ENCODE assay signal across 8 mouse cellular contexts in the genomic region with DNA sequence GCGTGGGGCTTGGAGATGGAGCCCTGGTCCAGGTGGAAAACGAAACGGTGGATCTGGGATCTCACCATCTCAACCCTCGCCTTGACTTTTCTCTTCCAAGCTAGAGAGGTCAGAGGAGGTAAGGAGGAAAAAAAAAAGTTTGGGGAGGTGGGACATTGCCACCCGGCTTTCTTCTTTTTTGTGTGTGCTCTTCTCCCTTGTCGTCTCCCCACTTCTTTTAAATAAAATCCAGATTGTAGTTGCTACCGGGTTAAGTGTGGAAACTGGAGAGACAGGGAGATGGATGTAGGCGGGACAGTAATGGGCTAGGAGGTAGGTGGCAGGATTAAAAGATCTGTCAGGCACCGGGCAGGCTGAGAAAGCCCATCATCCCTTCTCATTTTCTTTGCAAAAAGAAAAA. TPM values are rescaled to one million over a fixed set of nuclear protein-coding genes. Genes with fewer than 3 reads are reported as not detected.
DNase-seq lines count a peak whose midpoint lies in the region; ATAC-seq and TF ChIP-seq lines count a peak whose summit lies in the region.

No protein-coding gene starts in this region.

- no peak for DNase-seq in heart, embryonic 10.5 days (ENCODE audit: low spot score)
- DNase-seq in heart, adult 8-10 months (ENCODE audit: low spot score): no peak
- DNase-seq in ES-E14 (ENCODE audit: low read depth, low spot score): no peak
- DNase-seq in forebrain, postnatal 0 days: no peak
- no peak for DNase-seq in liver, postnatal 0 days
- no peak for DNase-seq in adrenal gland, adult 18-20 months (ENCODE audit: low spot score in 2 of 2)
- no peak for DNase-seq in layer of hippocampus, adult 9-10 months (ENCODE audit: low spot score)

- no peak for TF ChIP-seq EP300 in liver, postnatal 0 days (IDR thresholded peaks at IDR 0.05; ENCODE audit: low read depth)

- no peak for ATAC-seq in forebrain, postnatal 0 days
- no peak for ATAC-seq in liver, postnatal 0 days
- no peak for ATAC-seq in megakaryocyte-erythroid progenitor cell, adult 5-6 weeks (replicated peaks; ENCODE audit: low FRiP score, low TSS enrichment, poor library complexity, severe bottlenecking)

- no peak overlapping the region for H3K9ac ChIP-seq in ES-E14 (ENCODE audit: insufficient read depth, low read depth, low read length, poor library complexity, severe bottlenecking)
- H3K9ac ChIP-seq in forebrain, postnatal 0 days: peak overlapping the region; percentile 57
- no peak overlapping the region for H3K9ac ChIP-seq in liver, postnatal 0 days (replicated peaks)

- H3K27ac ChIP-seq in heart, embryonic 10.5 days: no peak overlapping the region
- no peak overlapping the region for H3K27ac ChIP-seq in ES-E14 (ENCODE audit: insufficient read depth, low read depth, low read length, poor library complexity, severe bottlenecking)
- no peak overlapping the region for H3K27ac ChIP-seq in forebrain, postnatal 0 days (ENCODE audit: low read depth, low read length)
- no peak overlapping the region for H3K27ac ChIP-seq in liver, postnatal 0 days (ENCODE audit: low read depth)

- in situ Hi-C loops in ES-E14 (cut with MboI; ENCODE audit: low sequenced_read_pairs in 2 of 2, unreplicated experiment in 2 of 2): no loop called here

- WGBS in heart, embryonic 10.5 days: under 1% methylated on average over 9 of the region's 9 CpGs
- under 1% methylated on average over 9 of the region's 9 CpGs for WGBS in forebrain, postnatal 0 days
- 1% methylated on average over 9 of the region's 9 CpGs for WGBS in liver, postnatal 0 days (ENCODE audit: insufficient replicate concordance)

- H3K27me3 ChIP-seq in heart, embryonic 10.5 days (ENCODE audit: insufficient read depth, poor library complexity, severe bottlenecking): no peaks in the 10 kb centered on the region
- no peaks in the 10 kb centered on the region for H3K27me3 ChIP-seq in forebrain, postnatal 0 days (ENCODE audit: insufficient read depth, low read length)
- H3K27me3 ChIP-seq in liver, postnatal 0 days (ENCODE audit: insufficient read depth, low read length): peaks cover 17% of the 10 kb centered on the region

- 0 out of 2 replicates have a peak, but pooled peaks cover 4% of the 10 kb centered on the region for H3K4me1 ChIP-seq in heart, embryonic 10.5 days
- H3K4me1 ChIP-seq in ES-E14 (ENCODE audit: control insufficient read depth in 2 of 2, insufficient read depth in 2 of 2, low read length in 2 of 2, poor library complexity in 1 of 2): no peaks in the 10 kb centered on the region; a peak in 1 of 4 replicates
- 0 out of 2 replicates have a peak, but pooled peaks cover 3% of the 10 kb centered on the region for H3K4me1 ChIP-seq in forebrain, postnatal 0 days (ENCODE audit: insufficient read depth)
- H3K4me1 ChIP-seq in liver, postnatal 0 days (ENCODE audit: insufficient read depth): no peaks in the 10 kb centered on the region; the same call in 1 of the 2 replicates

- no peak for TF ChIP-seq CTCF in forebrain, postnatal 0 days (IDR thresholded peaks at IDR 0.05; ENCODE audit: low read depth)
- no peak for TF ChIP-seq CTCF in liver, postnatal 0 days (IDR thresholded peaks at IDR 0.05; ENCODE audit: low read depth)

- no peaks in the 10 kb centered on the region for H3K36me3 ChIP-seq in heart, embryonic 10.5 days
- H3K36me3 ChIP-seq in ES-E14 (ENCODE audit: control insufficient read depth, insufficient read depth, low read length, poor library complexity, severe bottlenecking): no peaks in the 10 kb centered on the region
- no peaks in the 10 kb centered on the region for H3K36me3 ChIP-seq in forebrain, postnatal 0 days (ENCODE audit: insufficient read depth)
- no peaks in the 10 kb centered on the region for H3K36me3 ChIP-seq in liver, postnatal 0 days (replicated peaks; ENCODE audit: insufficient read depth, low read length)

- H3K4me2 ChIP-seq in forebrain, postnatal 0 days (ENCODE audit: low read depth): peak overlapping the region; percentile 97
- H3K4me2 ChIP-seq in liver, postnatal 0 days (ENCODE audit: low read depth, low read length): peak overlapping the region; percentile 72

- H3K9me3 ChIP-seq in heart, embryonic 10.5 days: no peaks in the 10 kb centered on the region
- H3K9me3 ChIP-seq in ES-E14 (ENCODE audit: control insufficient read depth, insufficient read depth, low read depth, low read length): no peaks in the 10 kb centered on the region
- H3K9me3 ChIP-seq in forebrain, postnatal 0 days (ENCODE audit: low read length): no peaks in the 10 kb centered on the region
- H3K9me3 ChIP-seq in liver, postnatal 0 days (ENCODE audit: low read length): no peaks in the 10 kb centered on the region

- peak overlapping the region; percentile 72 for H3K4me3 ChIP-seq in heart, embryonic 10.5 days
- peak overlapping the region; percentile 45 to 60; a peak in 3 of 4 replicates for H3K4me3 ChIP-seq in ES-E14 (ENCODE audit: insufficient read depth in 1 of 2, low read depth in 1 of 2, low read length in 2 of 2, poor library complexity in 1 of 2, severe bottlenecking in 1 of 2)
- peak overlapping the region; percentile 62 for H3K4me3 ChIP-seq in forebrain, postnatal 0 days (ENCODE audit: low read depth, low read length)
- peak overlapping the region; percentile 43 for H3K4me3 ChIP-seq in liver, postnatal 0 days (ENCODE audit: low read depth, low read length)

TF ChIP-seq in ES-E14, 5 proteins besides CTCF, POLR2A, EP300 and RAD21:
- TF ChIP-seq ZC3H11A (IDR thresholded peaks at IDR 0.05; ENCODE audit: borderline replicate concordance, low read depth, low read length) (no peak), HCFC1 (IDR thresholded peaks at IDR 0.05; ENCODE audit: borderline replicate concordance, insufficient read depth, low read length) (no peak), ZNF384 (IDR thresholded peaks at IDR 0.05; ENCODE audit: low read depth, low read length) (no peak), CHD2 (IDR thresholded peaks at IDR 0.05; ENCODE audit: low read depth, low read length) (no peak), MAFK (IDR thresholded peaks at IDR 0.05; ENCODE audit: insufficient read depth, low read depth, low read length) (no peak)

RNA-seq across cellular contexts. Expression of a gene that starts 0.5 kb away (rescaled TPM):
- 6.0 and 11.9 TPM in 2 replicates for polyA plus RNA-seq in heart, embryonic 10.5 days (2016; fragmentation: Nextera tagmentation; extraction: Ambion mirVana)
- total RNA-seq in heart, adult 8-10 months (2022): under 1 TPM in 2 of 4 experiments, not detected in 2; 0.22 to 0.32 TPM
- 5.3 and 6.9 TPM in 2 replicates for total RNA-seq in ES-E14 (2012; rRNA removed)
- 14.8 and 24.5 TPM in 2 replicates for total RNA-seq in forebrain, postnatal 0 days (2014; rRNA removed)
- polyA plus RNA-seq in forebrain, postnatal 0 days (2015; fragmentation: Nextera tagmentation; extraction: Ambion mirVana): 2.6 and 4.2 TPM in 2 replicates
- 0.71 and 0.97 TPM in 2 replicates for polyA plus RNA-seq in liver, postnatal 0 days (2015; fragmentation: Nextera tagmentation; extraction: Ambion mirVana)
- 1 to 10 TPM; 1.5 to 1.6 TPM for total RNA-seq in adrenal gland, adult 18-20 months (2021)
- total RNA-seq in megakaryocyte-erythroid progenitor cell, adult 5-6 weeks (2014; fragmentation: Nextera tagmentation): not detected in 2 replicates
- not detected in 2 replicates for total RNA-seq in megakaryocyte-erythroid progenitor cell, adult 5-6 weeks (2017)
